Comparison of ENCODE assay signal across 9 mouse cellular contexts in genomic region chr19:53773937-53774640, GRCm38 (mm10).
DNase-seq lines count a peak whose midpoint lies in the region; ATAC-seq lines count a peak whose summit lies in the region.
"Had no signal": no experiment of that assay in that cellular context is flagged by ENCODE, and none has a peak within 500 bp of the region (broad histone marks: within the 10 kb centered on the region; RNA-seq: fewer than 3 reads in every experiment).

No protein-coding gene starts in this region.

- no peaks in the 10 kb centered on the region for H3K4me1 ChIP-seq in forebrain, embryonic 16.5 days (replicated peaks; ENCODE audit: control insufficient read depth, insufficient read depth, low read length)
- H3K4me1 ChIP-seq in limb, embryonic 10.5 days: peaks cover 5% of the 10 kb centered on the region

- no peak overlapping the region for H3K9ac ChIP-seq in forebrain, embryonic 16.5 days (replicated peaks; ENCODE audit: low read depth, low read length)

- intact Hi-C loops in heart, postnatal 36 days (cut with DNase I): no loop called here

- no peaks in the 10 kb centered on the region for H3K27me3 ChIP-seq in forebrain, embryonic 16.5 days (replicated peaks; ENCODE audit: control insufficient read depth, insufficient read depth, low read length)
- no peaks in the 10 kb centered on the region for H3K27me3 ChIP-seq in limb, embryonic 10.5 days (ENCODE audit: low read depth, poor library complexity, severe bottlenecking)

- ATAC-seq in forebrain, embryonic 16.5 days: peak; percentile 86

- 38% methylated on average over 11 of the region's 11 CpGs for WGBS in forebrain, embryonic 16.5 days
- WGBS in limb, embryonic 10.5 days: 75% methylated on average over 11 of the region's 11 CpGs

- H3K4me3 ChIP-seq in forebrain, embryonic 16.5 days (replicated peaks; ENCODE audit: low read length): no peak overlapping the region
- no peak overlapping the region for H3K4me3 ChIP-seq in limb, embryonic 10.5 days

- no peak overlapping the region for H3K4me2 ChIP-seq in forebrain, embryonic 16.5 days (ENCODE audit: low read length)

- H3K27ac ChIP-seq in forebrain, embryonic 16.5 days (ENCODE audit: low read length): no peak overlapping the region
- 0 out of 2 replicates have a peak overlapping the region, but pooled peaks have one; percentile 58 for H3K27ac ChIP-seq in limb, embryonic 10.5 days
- H3K27ac ChIP-seq: macrophage had no signal

- no peaks in the 10 kb centered on the region for H3K36me3 ChIP-seq in forebrain, embryonic 16.5 days (ENCODE audit: control insufficient read depth, insufficient read depth)
- H3K36me3 ChIP-seq in limb, embryonic 10.5 days: no peaks in the 10 kb centered on the region

- no peaks in the 10 kb centered on the region for H3K9me3 ChIP-seq in forebrain, embryonic 16.5 days (ENCODE audit: control insufficient read depth, low read length)
- no peaks in the 10 kb centered on the region for H3K9me3 ChIP-seq in limb, embryonic 10.5 days (replicated peaks)

- DNase-seq in urinary bladder, postnatal 14 days (ENCODE audit: low spot score): peak; percentile 68
- no peak for DNase-seq in urinary bladder, postnatal 25 days (ENCODE audit: low spot score)
- peak; percentile 84 to 86 for DNase-seq in heart, postnatal 36 days
- no peak for DNase-seq in limb, embryonic 10.5 days (ENCODE audit: low spot score)
- peak; percentile 48 for DNase-seq in ovary, postnatal 14 days (ENCODE audit: low spot score)
- DNase-seq in frontal cortex, postnatal 10 days (ENCODE audit: low spot score in 2 of 2): no peak
- DNase-seq in layer of hippocampus, adult 9-10 months (ENCODE audit: low spot score): no peak

Comparison
In these comparisons a context has a peak if more than half of its experiments do, and no peak if none do; other contexts are left out.
1. DNase-seq: peak in urinary bladder, postnatal 14 days (single experiment), heart, postnatal 36 days (2 of 2) and ovary, postnatal 14 days (single experiment); none in urinary bladder, postnatal 25 days (single experiment), limb, embryonic 10.5 days (single experiment), frontal cortex, postnatal 10 days (0 of 2) and layer of hippocampus, adult 9-10 months (single experiment).